Mouse (Mus musculus) neural tube, embryonic 15.5 days (tissue): ENCODE results near the gene Ubash3b. TPM values are rescaled to one million over a fixed set of nuclear protein-coding genes. Genes with fewer than 3 reads are reported as not detected.

Experiments
- ATAC-seq: fragments of 200-750 bp; cut with Nextera tagmentation; 2 replicates; pipeline ENCODE4 v1.8.0; 2017; ENCODE audit warnings: mild to moderate bottlenecking, moderate TSS enrichment, moderate library complexity; ENCODE audit not compliant: low FRiP score
- H3K27ac ChIP-seq: fragments of 300-500 bp; sonication (generic); replicated peaks from 2 replicates; pipeline ENCODE4 v1.5.1; 2015; ENCODE audit warnings: mild to moderate bottlenecking, inconsistent platforms
- H3K27me3 ChIP-seq: fragments of 300-500 bp; sonication (generic); replicated peaks from 2 replicates; pipeline ENCODE4 v1.6.1; 2015; ENCODE audit warnings: inconsistent platforms
- H3K36me3 ChIP-seq: fragments of 300-500 bp; sonication (generic); 2 replicates; pipeline ENCODE4 v1.6.1; 2015; ENCODE audit warnings: inconsistent platforms
- H3K4me1 ChIP-seq: fragments of 300-500 bp; sonication (generic); 2 replicates; pipeline ENCODE4 v1.6.1; 2015; ENCODE audit warnings: inconsistent platforms
- H3K4me2 ChIP-seq: fragments of 300-500 bp; sonication (generic); 2 replicates; pipeline ENCODE4 v1.6.1; 2015; ENCODE audit warnings: inconsistent platforms, mild to moderate bottlenecking, moderate library complexity
- H3K4me3 ChIP-seq: fragments of 300-500 bp; sonication (generic); replicated peaks from 2 replicates; pipeline ENCODE4 v1.5.1; 2015; ENCODE audit warnings: mild to moderate bottlenecking, inconsistent platforms
- H3K9ac ChIP-seq: fragments of 300-500 bp; sonication (generic); replicated peaks from 2 replicates; pipeline ENCODE4 v1.6.1; 2015; ENCODE audit warnings: mild to moderate bottlenecking, inconsistent platforms
- H3K9me3 ChIP-seq: fragments of 300-500 bp; sonication (generic); replicated peaks from 2 replicates; pipeline ENCODE4 v1.6.1; 2016; ENCODE audit warnings: inconsistent platforms
- WGBS: fragments of 180-500 bp; shearing (Covaris S2); methylation state at CpG from one replicate; pipeline ENCODE4 v1.1.7; 2015; ENCODE audit warnings: mixed read lengths; 5-methylcytosine and 5-hydroxymethylcytosine counted together
- polyA plus RNA-seq: library from polyadenylated mRNA; unstranded; fragments of >200 nt; fragmentation: Nextera tagmentation; extraction: Ambion mirVana; gene quantifications from 2 replicates; pipeline ENCODE4 v1.2.1, GENCODE M21; 2015

The Ubash3b gene
- polyA plus RNA-seq, 1 experiment from 2014 or later: 28.4 TPM

- no peak overlapping the region for H3K9ac ChIP-seq
- no peaks in the 10 kb centered on the region for H3K36me3 ChIP-seq
- WGBS: 14% methylated on average over 7 of the region's 7 CpGs
- no peak overlapping the region for H3K4me3 ChIP-seq
- no peaks in the 10 kb centered on the region for H3K9me3 ChIP-seq
- ATAC-seq: no peak
- peaks cover 20% of the 10 kb centered on the region for H3K4me1 ChIP-seq
- no peak overlapping the region for H3K27ac ChIP-seq
- no peaks in the 10 kb centered on the region for H3K27me3 ChIP-seq
- H3K4me2 ChIP-seq: no peak overlapping the region
These were observed 841 bp downstream of the Ubash3b start for GRCm38 (mm10) chr9:41160536-41161176.

- no peak overlapping the region for H3K4me2 ChIP-seq
- WGBS: 88% methylated on average over 2 of the region's 2 CpGs
These were observed 2.3 kb downstream of the Ubash3b start for GRCm38 (mm10) chr9:41159223-41159622.

GRCm38 (mm10) chr9:41157872-41158567, 3.5 kb downstream of the Ubash3b start:
- Histone ChIP-seq H3K27me3 (no peaks in the 10 kb centered on the region), H3K4me2 (peak overlapping the region; percentile 72), H3K4me1 (peaks cover 32% of the 10 kb centered on the region), H3K27ac (peak overlapping the region; percentile 91), H3K36me3 (no peaks in the 10 kb centered on the region), H3K9me3 (no peaks in the 10 kb centered on the region), H3K9ac (peak overlapping the region; percentile 90), H3K4me3 (peak overlapping the region; percentile 72)
- ATAC-seq: peak; percentile 4; the same call in 1 of the 2 replicates
- WGBS: 18% methylated on average over 15 of the region's 15 CpGs

More at GRCm38 (mm10) chr9:41159223-41159622, 2.3 kb downstream of the Ubash3b start:
- Histone ChIP-seq H3K9ac (no peak overlapping the region), H3K27ac (no peak overlapping the region), H3K9me3 (no peaks in the 10 kb centered on the region), H3K36me3 (no peaks in the 10 kb centered on the region), H3K27me3 (no peaks in the 10 kb centered on the region), H3K4me3 (no peak overlapping the region), H3K4me1 (peaks cover 26% of the 10 kb centered on the region)
- no peak for ATAC-seq

- ATAC-seq: peak; percentile 86
- H3K36me3 ChIP-seq: no peaks in the 10 kb centered on the region
- peak overlapping the region; percentile 72 for H3K4me2 ChIP-seq
- H3K9me3 ChIP-seq: no peaks in the 10 kb centered on the region
- peaks cover 39% of the 10 kb centered on the region for H3K4me1 ChIP-seq
- H3K9ac ChIP-seq: peak overlapping the region; percentile 90
- H3K4me3 ChIP-seq: peak overlapping the region; percentile 72
- peak overlapping the region; percentile 91 for H3K27ac ChIP-seq
- WGBS: under 1% methylated on average over 80 of the region's 82 CpGs
- no peaks in the 10 kb centered on the region for H3K27me3 ChIP-seq
These were observed 4.3 kb downstream of the Ubash3b start for GRCm38 (mm10) chr9:41157020-41157871.

GRCm38 (mm10) chr9:41156720-41157019, 4.8 kb downstream of the Ubash3b start:
- H3K27ac ChIP-seq: peak overlapping the region; percentile 91

GRCm38 (mm10) chr9:41156006-41156719, 5.3 kb downstream of the Ubash3b start:
- H3K27me3 ChIP-seq: no peaks in the 10 kb centered on the region
- peak overlapping the region; percentile 72 for H3K4me2 ChIP-seq
- WGBS: 20% methylated on average over 19 of the region's 20 CpGs
- no peaks in the 10 kb centered on the region for H3K36me3 ChIP-seq
- peak overlapping the region; percentile 90 for H3K9ac ChIP-seq
- ATAC-seq: peak; percentile 13
- H3K9me3 ChIP-seq: no peaks in the 10 kb centered on the region
- H3K27ac ChIP-seq: peak overlapping the region; percentile 91; the same call in 1 of the 2 replicates
- peak overlapping the region; percentile 72 for H3K4me3 ChIP-seq
- peaks cover 48% of the 10 kb centered on the region for H3K4me1 ChIP-seq

More at GRCm38 (mm10) chr9:41156720-41157019, 4.8 kb downstream of the Ubash3b start:
- H3K4me2 ChIP-seq: peak overlapping the region; percentile 72
- H3K9me3 ChIP-seq: no peaks in the 10 kb centered on the region
- 0% methylated on average over 20 of the region's 20 CpGs for WGBS
- no peaks in the 10 kb centered on the region for H3K36me3 ChIP-seq
- peak overlapping the region; percentile 72 for H3K4me3 ChIP-seq
- peaks cover 43% of the 10 kb centered on the region for H3K4me1 ChIP-seq
- no peaks in the 10 kb centered on the region for H3K27me3 ChIP-seq
- ATAC-seq: peak; percentile 52
- peak overlapping the region; percentile 90 for H3K9ac ChIP-seq

- 85% methylated on average over 1 of the region's 1 CpGs for WGBS
- Histone ChIP-seq H3K4me3 (no peak overlapping the region), H3K27ac (no peak overlapping the region), H3K4me1 (peaks cover 61% of the 10 kb centered on the region), H3K36me3 (no peaks in the 10 kb centered on the region), H3K27me3 (no peaks in the 10 kb centered on the region), H3K9ac (no peak overlapping the region), H3K4me2 (no peak overlapping the region), H3K9me3 (no peaks in the 10 kb centered on the region)
- ATAC-seq: no peak
These were observed 7.5 kb downstream of the Ubash3b start for GRCm38 (mm10) chr9:41153979-41154378.

GRCm38 (mm10) chr9:41153050-41153449, 8.4 kb downstream of the Ubash3b start:
- Histone ChIP-seq H3K4me1 (peaks cover 68% of the 10 kb centered on the region), H3K36me3 (no peaks in the 10 kb centered on the region), H3K27ac (no peak overlapping the region), H3K9me3 (no peaks in the 10 kb centered on the region), H3K4me2 (no peak overlapping the region), H3K4me3 (no peak overlapping the region), H3K27me3 (no peaks in the 10 kb centered on the region), H3K9ac (no peak overlapping the region)
- ATAC-seq: no peak
- 64% methylated on average over 5 of the region's 5 CpGs for WGBS

GRCm38 (mm10) chr9:41151491-41151890, 10.0 kb downstream of the Ubash3b start:
- Histone ChIP-seq H3K4me3 (no peak overlapping the region), H3K36me3 (no peaks in the 10 kb centered on the region), H3K27me3 (no peaks in the 10 kb centered on the region), H3K4me2 (no peak overlapping the region), H3K27ac (no peak overlapping the region), H3K4me1 (peaks cover 75% of the 10 kb centered on the region), H3K9ac (no peak overlapping the region), H3K9me3 (no peaks in the 10 kb centered on the region)
- ATAC-seq: no peak
- WGBS: 64% methylated on average over 4 of the region's 4 CpGs

GRCm38 (mm10) chr9:41149896-41150295, 11.6 kb downstream of the Ubash3b start:
- Histone ChIP-seq H3K9ac (no peak overlapping the region), H3K27ac (peak overlapping the region; percentile 79), H3K36me3 (no peaks in the 10 kb centered on the region), H3K4me1 (peaks cover 62% of the 10 kb centered on the region), H3K9me3 (no peaks in the 10 kb centered on the region), H3K27me3 (no peaks in the 10 kb centered on the region), H3K4me3 (no peak overlapping the region), H3K4me2 (no peak overlapping the region)
- WGBS: 80% methylated on average over 2 of the region's 2 CpGs
- no peak for ATAC-seq

- no peak overlapping the region for H3K9ac ChIP-seq
- 41% methylated on average over 6 of the region's 6 CpGs for WGBS
- peak overlapping the region; percentile 79 for H3K27ac ChIP-seq
- H3K4me2 ChIP-seq: peak overlapping the region; percentile 1; the same call in 1 of the 2 replicates
- ATAC-seq: peak; percentile 72
- peaks cover 61% of the 10 kb centered on the region for H3K4me1 ChIP-seq
- no peak overlapping the region for H3K4me3 ChIP-seq
- H3K9me3 ChIP-seq: no peaks in the 10 kb centered on the region
- H3K27me3 ChIP-seq: no peaks in the 10 kb centered on the region
- no peaks in the 10 kb centered on the region for H3K36me3 ChIP-seq
These were observed 12.3 kb downstream of the Ubash3b start for GRCm38 (mm10) chr9:41149079-41149676.
